Mouse (Mus musculus) testis, adult 2 months (tissue): Measurements from ENCODE around the gene B4galnt2.

Experiments used
- CTCF ChIP-seq: fragments of 200-500 bp; IDR thresholded peaks from 2 replicates; pipeline ENCODE4 v1.5.1; 2012; ENCODE audit warnings: low read depth, mild to moderate bottlenecking, inconsistent platforms, low read length, moderate library complexity; ENCODE audit not compliant: control insufficient read depth, insufficient read depth, insufficient replicate concordance
- POLR2A ChIP-seq: fragments of 200-500 bp; IDR thresholded peaks from 2 replicates; pipeline ENCODE4 v1.6.1; 2012; ENCODE audit warnings: low read depth, mild to moderate bottlenecking, inconsistent platforms, low read length, moderate library complexity; ENCODE audit not compliant: control insufficient read depth

DNA sequence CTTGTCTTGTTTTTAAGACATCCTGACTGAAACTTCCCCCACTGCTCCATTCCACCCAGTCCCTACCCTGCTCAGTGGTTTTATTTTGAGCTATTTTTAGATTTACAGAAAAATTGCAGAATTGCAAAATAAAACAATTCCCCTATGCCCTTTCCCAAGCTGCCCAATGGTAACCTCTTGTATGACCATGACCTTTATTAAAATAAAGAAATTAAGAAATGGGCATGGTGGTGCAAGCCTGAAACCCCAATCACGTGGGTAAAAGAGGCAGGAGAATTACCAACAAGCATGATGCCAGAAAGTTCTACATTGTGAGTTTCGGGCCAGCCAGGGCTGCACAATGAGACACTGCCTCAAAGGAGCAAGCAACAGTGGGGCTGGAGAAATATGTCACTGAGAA is 63.8 kb downstream of the B4galnt2 start:
- no peak for TF ChIP-seq CTCF
- TF ChIP-seq POLR2A, result no peak
